Mouse (Mus musculus) midbrain, embryonic 13.5 days (tissue): Measurements from ENCODE around the gene Map7. TPM values are rescaled to one million over a fixed set of nuclear protein-coding genes. Genes with fewer than 3 reads are reported as not detected.

Experiments
- ATAC-seq: fragments of 200-750 bp; cut with Nextera tagmentation; 2 replicates; pipeline ENCODE4 v1.8.0; 2017; ENCODE audit warnings: mild to moderate bottlenecking, moderate TSS enrichment, moderate library complexity
- H3K27ac ChIP-seq: fragments of 300-500 bp; sonication (generic); 2 replicates; pipeline ENCODE4 v1.5.1; 2015; ENCODE audit warnings: inconsistent platforms, mild to moderate bottlenecking, moderate library complexity
- H3K27me3 ChIP-seq: fragments of 300-500 bp; sonication (generic); 2 replicates; pipeline ENCODE4 v1.6.1; 2015; ENCODE audit warnings: mild to moderate bottlenecking, inconsistent platforms
- H3K36me3 ChIP-seq: fragments of 300-500 bp; sonication (generic); 2 replicates; pipeline ENCODE4 v1.6.1; 2015; ENCODE audit warnings: mild to moderate bottlenecking, inconsistent platforms
- H3K4me1 ChIP-seq: fragments of 300-500 bp; sonication (generic); replicated peaks from 2 replicates; pipeline ENCODE4 v1.6.1; 2015; ENCODE audit warnings: inconsistent platforms
- H3K4me2 ChIP-seq: fragments of 300-500 bp; sonication (generic); replicated peaks from 2 replicates; pipeline ENCODE4 v1.6.1; 2015; ENCODE audit warnings: moderate library complexity, mild to moderate bottlenecking, inconsistent platforms
- H3K4me3 ChIP-seq: fragments of 300-500 bp; sonication (generic); replicated peaks from 2 replicates; pipeline ENCODE4 v1.5.1; 2015; ENCODE audit warnings: mild to moderate bottlenecking, inconsistent platforms
- H3K9ac ChIP-seq: fragments of 300-500 bp; sonication (generic); replicated peaks from 2 replicates; pipeline ENCODE4 v1.6.1; 2015; ENCODE audit warnings: mild to moderate bottlenecking, inconsistent platforms
- H3K9me3 ChIP-seq: fragments of 300-500 bp; sonication (generic); 2 replicates; pipeline ENCODE4 v1.6.1; 2016; ENCODE audit warnings: mild to moderate bottlenecking, inconsistent platforms
- WGBS: fragments of 180-500 bp; shearing (Covaris S2); methylation state at CpG from one replicate; pipeline ENCODE4 v1.1.7; 2015; 5-methylcytosine and 5-hydroxymethylcytosine counted together
- polyA plus RNA-seq: library from polyadenylated mRNA; unstranded; fragments of >200 nt; fragmentation: Nextera tagmentation; extraction: Ambion mirVana; gene quantifications from 2 replicates; pipeline ENCODE4 v1.2.1, GENCODE M21; 2015

Gene Map7
- polyA plus RNA-seq, 1 experiment from 2014 or later, result 5.8 TPM

DNA sequence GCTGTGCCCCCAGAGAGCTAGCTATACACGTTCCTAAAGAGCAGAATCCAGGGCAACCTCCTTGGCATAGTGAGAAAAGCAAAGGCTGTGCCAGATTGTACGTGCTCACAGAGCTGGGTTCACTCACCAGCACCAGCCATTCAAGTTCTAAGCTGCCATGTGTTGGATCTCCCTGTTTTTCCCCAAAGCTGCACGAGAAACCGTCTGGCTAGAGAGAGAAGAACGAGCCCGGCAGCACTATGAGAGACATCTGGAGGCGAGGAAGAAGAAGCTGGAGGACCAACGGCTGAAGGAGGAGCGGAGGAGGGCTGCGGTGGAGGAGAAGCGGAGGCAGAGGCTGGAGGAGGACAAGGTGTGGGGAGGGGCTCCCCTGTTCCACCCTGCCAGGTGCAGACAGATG, 96.8 kb downstream of the Map7 start:
- no peak overlapping the region for H3K4me3 ChIP-seq
- WGBS, result 92% methylated on average over 11 of the region's 11 CpGs
- H3K36me3 ChIP-seq, result no peaks in the 10 kb centered on the region
- ATAC-seq, result no peak
- H3K27me3 ChIP-seq, result no peaks in the 10 kb centered on the region
- no peak overlapping the region for H3K27ac ChIP-seq
- H3K4me2 ChIP-seq, result no peak overlapping the region
- H3K9me3 ChIP-seq, result no peaks in the 10 kb centered on the region
- no peak overlapping the region for H3K9ac ChIP-seq
- no peaks in the 10 kb centered on the region for H3K4me1 ChIP-seq

DNA sequence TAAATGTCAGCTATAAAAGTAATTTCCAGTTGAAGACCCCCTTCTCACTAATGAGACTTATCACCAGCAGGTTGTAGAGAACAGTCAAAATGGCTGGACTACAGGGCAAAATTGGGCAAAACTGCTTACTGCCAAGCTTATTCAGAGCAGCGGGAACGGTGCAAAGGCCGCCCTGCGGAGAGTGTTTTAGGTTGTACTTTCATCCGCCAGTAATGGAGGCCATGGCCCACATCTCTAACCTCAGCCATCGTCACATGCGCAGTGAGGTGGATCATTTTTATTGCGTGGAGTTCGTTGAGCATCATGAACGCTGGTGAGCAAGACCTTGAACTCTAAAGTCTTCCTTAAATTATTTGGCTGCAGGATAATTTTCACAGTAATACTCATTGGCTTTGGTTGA, 100.8 kb downstream of the Map7 start:
- no peaks in the 10 kb centered on the region for H3K36me3 ChIP-seq
- WGBS, result 96% methylated on average over 10 of the region's 10 CpGs
- no peaks in the 10 kb centered on the region for H3K9me3 ChIP-seq
- no peak overlapping the region for H3K4me3 ChIP-seq
- H3K27me3 ChIP-seq, result no peaks in the 10 kb centered on the region
- H3K4me2 ChIP-seq, result no peak overlapping the region
- H3K27ac ChIP-seq, result no peak overlapping the region
- no peak for ATAC-seq
- no peak overlapping the region for H3K9ac ChIP-seq
- no peaks in the 10 kb centered on the region for H3K4me1 ChIP-seq

DNA sequence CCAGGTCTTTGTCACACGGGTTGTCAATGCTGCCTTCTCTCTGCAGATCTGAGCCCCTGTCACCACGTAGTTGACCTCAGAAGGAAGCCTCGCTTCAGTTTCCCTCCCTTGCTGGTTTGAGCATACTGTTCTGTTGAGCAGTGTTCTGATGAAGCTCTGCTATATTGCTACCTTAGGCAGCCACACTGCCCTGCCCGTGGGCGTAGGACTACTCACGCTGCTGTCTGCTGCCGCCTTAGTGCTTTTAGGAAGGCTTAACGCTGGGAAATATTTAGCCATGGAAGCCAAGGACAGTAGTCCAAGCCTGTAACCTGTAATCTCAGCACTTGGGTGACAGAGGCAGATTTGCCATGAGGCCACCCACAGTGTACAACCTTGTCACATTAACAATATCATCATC, 107.3 kb downstream of the Map7 start:
- H3K36me3 ChIP-seq, result no peaks in the 10 kb centered on the region
- H3K4me3 ChIP-seq, result no peak overlapping the region
- H3K9ac ChIP-seq, result no peak overlapping the region
- no peak overlapping the region for H3K27ac ChIP-seq
- no peaks in the 10 kb centered on the region for H3K9me3 ChIP-seq
- H3K4me1 ChIP-seq, result no peaks in the 10 kb centered on the region
- WGBS, result 93% methylated on average over 8 of the region's 8 CpGs
- H3K4me2 ChIP-seq, result no peak overlapping the region
- ATAC-seq, result no peak
- H3K27me3 ChIP-seq, result no peaks in the 10 kb centered on the region

GRCm38 (mm10) chr10:20257054-20257643, 108.9 kb downstream of the Map7 start:
- no peak overlapping the region for H3K9ac ChIP-seq
- no peaks in the 10 kb centered on the region for H3K9me3 ChIP-seq
- no peak for ATAC-seq
- WGBS, result 93% methylated on average over 14 of the region's 14 CpGs
- H3K36me3 ChIP-seq, result no peaks in the 10 kb centered on the region
- H3K4me2 ChIP-seq, result no peak overlapping the region
- H3K4me1 ChIP-seq, result no peaks in the 10 kb centered on the region
- no peak overlapping the region for H3K27ac ChIP-seq
- no peak overlapping the region for H3K4me3 ChIP-seq
- H3K27me3 ChIP-seq, result no peaks in the 10 kb centered on the region

- Histone ChIP-seq H3K36me3 (no peaks in the 10 kb centered on the region), H3K4me3 (no peak overlapping the region), H3K9ac (no peak overlapping the region), H3K9me3 (no peaks in the 10 kb centered on the region), H3K27ac (no peak overlapping the region), H3K27me3 (no peaks in the 10 kb centered on the region), H3K4me2 (no peak overlapping the region), H3K4me1 (no peaks in the 10 kb centered on the region)
- WGBS, result 87% methylated on average over 15 of the region's 15 CpGs
- no peak for ATAC-seq
Observed at GRCm38 (mm10) chr10:20257721-20258720, 109.8 kb downstream of the Map7 start.

DNA sequence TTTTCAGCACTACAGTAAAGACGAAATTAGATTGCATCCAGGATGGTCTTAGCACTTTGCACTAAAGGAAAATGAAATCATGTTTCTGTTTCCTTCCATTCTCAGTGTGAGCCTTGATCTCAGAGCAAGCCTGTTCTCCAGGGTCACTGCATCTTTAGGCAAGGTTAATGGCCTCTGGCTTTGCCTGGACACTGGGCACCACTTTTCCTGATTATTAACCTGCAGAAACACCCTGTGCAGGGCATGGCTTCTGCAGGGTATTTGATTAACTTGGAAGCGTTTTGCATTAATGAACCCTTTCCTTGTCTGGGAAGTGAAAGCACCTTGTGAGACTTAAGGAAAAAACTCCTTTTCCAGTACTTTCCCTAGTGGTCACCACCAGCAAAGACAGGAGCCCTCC, 111.2 kb downstream of the Map7 start:
- Histone ChIP-seq H3K27me3 (no peaks in the 10 kb centered on the region), H3K27ac (no peak overlapping the region), H3K4me2 (no peak overlapping the region), H3K9ac (no peak overlapping the region), H3K36me3 (no peaks in the 10 kb centered on the region), H3K4me1 (no peaks in the 10 kb centered on the region), H3K4me3 (no peak overlapping the region), H3K9me3 (no peaks in the 10 kb centered on the region)
- WGBS, result 80% methylated on average over 2 of the region's 2 CpGs
- no peak for ATAC-seq

DNA sequence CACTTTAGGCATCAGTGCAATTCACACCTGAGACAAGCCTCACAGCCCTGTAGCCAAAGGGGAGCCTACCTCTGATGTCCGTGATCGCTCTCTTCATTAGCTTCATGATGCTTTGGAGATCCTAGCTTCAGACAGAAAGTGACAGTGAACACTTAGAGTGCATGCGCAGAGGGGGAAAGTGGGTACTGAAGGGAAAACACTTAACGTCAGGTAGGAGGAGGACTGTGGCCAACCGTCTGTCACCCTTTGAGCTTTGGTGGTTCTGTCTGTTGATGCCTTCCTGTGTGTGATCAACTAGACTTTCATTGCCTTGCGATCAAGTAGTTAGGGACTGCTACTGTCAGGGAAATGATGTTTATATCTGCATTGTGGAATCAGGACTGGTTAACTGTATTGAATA, 114.6 kb downstream of the Map7 start:
- H3K9me3 ChIP-seq, result no peaks in the 10 kb centered on the region
- no peak overlapping the region for H3K27ac ChIP-seq
- no peak overlapping the region for H3K4me2 ChIP-seq
- no peak for ATAC-seq
- H3K36me3 ChIP-seq, result no peaks in the 10 kb centered on the region
- WGBS, result 96% methylated on average over 6 of the region's 6 CpGs
- H3K27me3 ChIP-seq, result no peaks in the 10 kb centered on the region
- H3K4me3 ChIP-seq, result no peak overlapping the region
- H3K4me1 ChIP-seq, result no peaks in the 10 kb centered on the region
- no peak overlapping the region for H3K9ac ChIP-seq

GRCm38 (mm10) chr10:20264479-20264878, 116.2 kb downstream of the Map7 start:
- WGBS, result 86% methylated on average over 7 of the region's 7 CpGs
- Histone ChIP-seq H3K4me2 (no peak overlapping the region), H3K9ac (no peak overlapping the region), H3K27me3 (no peaks in the 10 kb centered on the region), H3K4me3 (no peak overlapping the region), H3K36me3 (no peaks in the 10 kb centered on the region), H3K4me1 (no peaks in the 10 kb centered on the region), H3K9me3 (no peaks in the 10 kb centered on the region), H3K27ac (no peak overlapping the region)
- no peak for ATAC-seq

- ATAC-seq, result no peak
- Histone ChIP-seq H3K4me3 (no peak overlapping the region), H3K9me3 (no peaks in the 10 kb centered on the region), H3K4me2 (no peak overlapping the region), H3K4me1 (no peaks in the 10 kb centered on the region), H3K27me3 (no peaks in the 10 kb centered on the region), H3K36me3 (no peaks in the 10 kb centered on the region), H3K9ac (no peak overlapping the region), H3K27ac (no peak overlapping the region)
- WGBS, result 81% methylated on average over 10 of the region's 10 CpGs
Observed at GRCm38 (mm10) chr10:20267032-20267431, 118.8 kb downstream of the Map7 start.

GRCm38 (mm10) chr10:20268945-20269344, 120.7 kb downstream of the Map7 start:
- peak; percentile 45; the same call in 1 of the 2 replicates for ATAC-seq
- H3K4me3 ChIP-seq, result no peak overlapping the region
- H3K4me2 ChIP-seq, result no peak overlapping the region
- no peaks in the 10 kb centered on the region for H3K4me1 ChIP-seq
- no peak overlapping the region for H3K27ac ChIP-seq
- H3K9me3 ChIP-seq, result no peaks in the 10 kb centered on the region
- no peak overlapping the region for H3K9ac ChIP-seq
- 71% methylated on average over 7 of the region's 7 CpGs for WGBS
- H3K36me3 ChIP-seq, result no peaks in the 10 kb centered on the region
- no peaks in the 10 kb centered on the region for H3K27me3 ChIP-seq

- WGBS, result 91% methylated on average over 5 of the region's 5 CpGs
- no peaks in the 10 kb centered on the region for H3K36me3 ChIP-seq
- no peak for ATAC-seq
- no peak overlapping the region for H3K4me2 ChIP-seq
- H3K9ac ChIP-seq, result no peak overlapping the region
- no peak overlapping the region for H3K27ac ChIP-seq
- H3K4me1 ChIP-seq, result no peaks in the 10 kb centered on the region
- H3K27me3 ChIP-seq, result no peaks in the 10 kb centered on the region
- no peak overlapping the region for H3K4me3 ChIP-seq
- H3K9me3 ChIP-seq, result no peaks in the 10 kb centered on the region
Observed at GRCm38 (mm10) chr10:20272380-20272779, 124.1 kb downstream of the Map7 start.

- Histone ChIP-seq H3K4me2 (no peak overlapping the region), H3K27me3 (no peaks in the 10 kb centered on the region), H3K27ac (no peak overlapping the region), H3K9ac (no peak overlapping the region), H3K36me3 (no peaks in the 10 kb centered on the region), H3K4me3 (no peak overlapping the region), H3K4me1 (no peaks in the 10 kb centered on the region), H3K9me3 (no peaks in the 10 kb centered on the region)
- ATAC-seq, result peak; percentile 71
- 65% methylated on average over 15 of the region's 15 CpGs for WGBS
Observed at GRCm38 (mm10) chr10:20273278-20273677, 125.0 kb downstream of the Map7 start.
